12 mouse cellular contexts compared by ENCODE assay signal in the genomic region with DNA sequence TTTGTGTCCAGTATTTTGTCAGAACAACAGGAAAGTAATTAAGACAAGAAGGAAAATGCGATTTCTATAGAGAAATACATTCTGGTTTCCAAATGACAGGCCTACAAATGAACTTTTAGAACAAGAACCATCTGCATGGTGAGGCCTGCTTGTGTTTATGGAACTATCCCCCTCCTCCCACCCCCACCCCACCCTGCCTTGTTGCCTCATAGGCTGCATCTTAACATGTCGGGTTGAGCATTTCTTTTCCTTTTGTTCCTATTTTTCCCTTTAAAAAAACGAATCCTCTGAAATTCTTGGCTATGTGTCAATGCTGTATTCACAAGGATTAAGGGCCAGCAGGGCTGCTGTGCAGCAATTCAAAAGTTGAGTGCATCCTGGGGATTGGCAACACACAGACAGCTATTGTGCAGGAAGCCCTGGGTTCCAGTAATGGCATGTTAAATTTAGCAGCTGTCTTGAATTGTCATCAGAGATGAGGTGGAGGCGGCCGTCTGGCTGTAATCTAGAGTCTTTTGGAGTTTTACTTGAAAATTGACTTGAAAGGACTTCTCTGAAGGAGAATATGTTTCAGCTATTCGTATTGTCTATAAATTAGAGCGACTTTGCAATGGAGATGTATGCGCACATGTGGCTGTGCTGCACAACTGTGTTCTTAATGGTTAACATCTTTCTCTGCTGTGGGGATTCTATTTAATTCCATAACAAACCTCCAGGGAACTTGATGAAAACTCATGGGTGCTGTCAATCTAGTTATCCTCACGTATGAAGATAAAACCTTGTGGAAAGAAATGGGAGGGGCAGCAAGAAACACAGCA.
DNase-seq lines count a peak whose midpoint lies in the region; ATAC-seq and TF ChIP-seq lines count a peak whose summit lies in the region.
"Had no signal": no experiment of that assay in that cellular context is flagged by ENCODE, and none has a peak within 500 bp of the region (broad histone marks: within the 10 kb centered on the region; RNA-seq: fewer than 3 reads in every experiment).

No protein-coding gene starts in this region.

- H3K4me1 ChIP-seq in embryonic facial prominence, embryonic 13.5 days: 0 out of 2 replicates have a peak, but pooled peaks cover 4% of the 10 kb centered on the region
- peaks cover 11% of the 10 kb centered on the region for H3K4me1 ChIP-seq in midbrain, embryonic 12.5 days
- H3K4me1 ChIP-seq: lung, embryonic 15.5 days had no signal

- peak; percentile 19 for DNase-seq in left cerebral cortex, adult 11 months (ENCODE audit: low spot score)
- DNase-seq in left cerebral cortex, postnatal 4 days: no peak
- peak; percentile 20 to 53 for DNase-seq in frontal cortex, adult 2 months (ENCODE audit: extremely low spot score in 1 of 2, low spot score in 1 of 2)
- no peak for DNase-seq in ovary, postnatal 10 days (ENCODE audit: low spot score)
- no peak for DNase-seq in gastrocnemius, adult 2 months
- DNase-seq in ovary, adult 18-20 months (ENCODE audit: low spot score): no peak
- DNase-seq: adrenal gland, adult 2 months; cerebellum, postnatal 10 days had no signal

- no peaks in the 10 kb centered on the region for H3K27me3 ChIP-seq in embryonic facial prominence, embryonic 13.5 days
- no peaks in the 10 kb centered on the region; the same call in 1 of the 2 replicates for H3K27me3 ChIP-seq in midbrain, embryonic 12.5 days
- H3K27me3 ChIP-seq: lung, embryonic 15.5 days had no signal

- no peak overlapping the region for H3K9ac ChIP-seq in embryonic facial prominence, embryonic 13.5 days
- no peak overlapping the region for H3K9ac ChIP-seq in midbrain, embryonic 12.5 days (replicated peaks)
- H3K9ac ChIP-seq: lung, embryonic 15.5 days had no signal

- no peak for TF ChIP-seq CTCF in gastrocnemius, adult 2 months (IDR thresholded peaks at IDR 0.05)

- intact Hi-C loops in left cerebral cortex, postnatal 4 days (cut with DNase I): no loop called here
- intact Hi-C loops in gastrocnemius, adult 2 months (cut with DNase I): no loop called here

- H3K9me3 ChIP-seq in embryonic facial prominence, embryonic 13.5 days: no peaks in the 10 kb centered on the region
- H3K9me3 ChIP-seq in midbrain, embryonic 12.5 days: no peaks in the 10 kb centered on the region
- H3K9me3 ChIP-seq: G1E; lung, embryonic 15.5 days had no signal

- no peaks in the 10 kb centered on the region for H3K36me3 ChIP-seq in embryonic facial prominence, embryonic 13.5 days
- H3K36me3 ChIP-seq in midbrain, embryonic 12.5 days: no peaks in the 10 kb centered on the region
- H3K36me3 ChIP-seq: G1E; lung, embryonic 15.5 days had no signal

- no peak overlapping the region for H3K4me3 ChIP-seq in embryonic facial prominence, embryonic 13.5 days
- no peak overlapping the region for H3K4me3 ChIP-seq in midbrain, embryonic 12.5 days
- no peak overlapping the region for H3K4me3 ChIP-seq in gastrocnemius, adult 2 months
- H3K4me3 ChIP-seq: lung, embryonic 15.5 days had no signal

- H3K4me2 ChIP-seq in embryonic facial prominence, embryonic 13.5 days: no peak overlapping the region
- H3K4me2 ChIP-seq in midbrain, embryonic 12.5 days (replicated peaks): no peak overlapping the region
- H3K4me2 ChIP-seq: lung, embryonic 15.5 days had no signal

- WGBS in embryonic facial prominence, embryonic 13.5 days: 28% methylated on average over 9 of the region's 9 CpGs
- 35% methylated on average over 9 of the region's 9 CpGs for WGBS in midbrain, embryonic 12.5 days

- ATAC-seq in embryonic facial prominence, embryonic 13.5 days (ENCODE audit: insufficient number of reproducible peaks, insufficient read depth, low FRiP score, low TSS enrichment, low read depth): no peak
- peak; percentile 91 for ATAC-seq in midbrain, embryonic 12.5 days (ENCODE audit: low FRiP score, low read depth)

- peak overlapping the region; percentile 60; the same call in 1 of the 2 replicates for H3K27ac ChIP-seq in embryonic facial prominence, embryonic 13.5 days
- H3K27ac ChIP-seq in midbrain, embryonic 12.5 days (replicated peaks): no peak overlapping the region
- H3K27ac ChIP-seq in gastrocnemius, adult 2 months: no peak overlapping the region
- H3K27ac ChIP-seq: lung, embryonic 15.5 days had no signal

Comparison
In these comparisons a context has a peak if more than half of its experiments do, and no peak if none do; other contexts are left out.
1. DNase-seq: peak in left cerebral cortex, adult 11 months (single experiment) and frontal cortex, adult 2 months (2 of 2); none in left cerebral cortex, postnatal 4 days (single experiment), ovary, postnatal 10 days (single experiment), gastrocnemius, adult 2 months (single experiment) and ovary, adult 18-20 months (single experiment).